Mouse (Mus musculus): ENCODE results near the gene Metap1d. TPM values are rescaled to one million over a fixed set of nuclear protein-coding genes. Genes with fewer than 3 reads are reported as not detected.

Gene Metap1d
- polyA plus RNA-seq, 1 experiment = 1.4 TPM

- peaks cover 23% of the 10 kb centered on the region; the same call in 1 of the 2 replicates for H3K9me3 ChIP-seq (ENCODE audit: control insufficient read depth, low read length)
- TF ChIP-seq GATA1 (IDR thresholded peaks at IDR 0.05; ENCODE audit: low read length) (no peak), TAL1 (IDR thresholded peaks at IDR 0.05; ENCODE audit: low read length) (no peak)
- no peaks in the 10 kb centered on the region for H3K36me3 ChIP-seq (ENCODE audit: control insufficient read depth)
- H3K4me3 ChIP-seq (replicated peaks) = peak within 1 kb of the TSS; percentile 57
- H3K27me3 ChIP-seq (ENCODE audit: control insufficient read depth) = peaks cover 99% of the 10 kb centered on the region
- H3K4me1 ChIP-seq (ENCODE audit: control insufficient read depth) = peaks cover 24% of the 10 kb centered on the region
These were observed 75.1 kb downstream of the Metap1d start, which contains the start of gene Dlx1 for GRCm38 (mm10) chr2:71528014-71528713. Gene Dlx1, plus strand, starts transcription at chr2:71528113.

DNA sequence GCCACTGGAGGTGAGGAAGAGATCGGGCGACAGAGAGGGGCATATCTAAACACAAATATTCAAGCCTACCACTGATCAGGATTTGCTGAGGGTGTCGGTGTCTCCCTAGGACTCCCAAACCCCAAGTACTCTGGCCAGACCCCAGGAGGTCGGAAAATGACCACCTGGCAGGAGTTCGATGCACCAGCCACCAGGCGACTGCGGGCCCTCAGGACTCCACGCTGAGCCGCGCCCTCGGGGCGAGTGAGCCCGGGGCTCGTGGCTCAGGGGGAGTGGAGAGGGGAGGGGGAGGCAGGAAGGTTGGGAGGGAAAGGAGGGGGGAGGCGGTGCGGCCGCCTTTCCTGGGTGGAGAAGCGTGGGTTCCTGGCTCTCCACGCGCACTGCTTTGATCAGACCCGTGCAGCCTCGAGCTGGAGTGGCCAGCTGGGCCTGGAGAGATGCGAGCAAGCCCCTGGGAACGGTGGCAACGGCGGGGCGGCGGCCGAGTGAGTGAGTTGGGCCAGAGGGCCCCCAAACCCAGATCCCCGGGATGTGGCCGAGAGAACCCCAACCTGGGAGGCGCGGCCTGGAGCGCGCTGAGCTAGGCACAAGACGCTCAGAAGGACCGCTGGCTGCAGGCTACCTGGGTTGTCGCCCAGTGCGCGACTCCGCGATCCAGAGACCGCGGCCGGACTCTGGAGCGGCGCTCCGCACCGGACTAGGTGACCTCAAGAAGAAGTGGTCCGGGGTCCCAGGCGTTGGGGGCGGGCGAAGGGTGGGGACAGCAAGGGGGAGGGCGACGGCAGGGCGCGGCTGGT, 75.8 kb downstream of the Metap1d start:
- H3K4me1 ChIP-seq (ENCODE audit: control insufficient read depth) = peaks cover 23% of the 10 kb centered on the region
- peaks cover 99% of the 10 kb centered on the region for H3K27me3 ChIP-seq (ENCODE audit: control insufficient read depth)

DNA sequence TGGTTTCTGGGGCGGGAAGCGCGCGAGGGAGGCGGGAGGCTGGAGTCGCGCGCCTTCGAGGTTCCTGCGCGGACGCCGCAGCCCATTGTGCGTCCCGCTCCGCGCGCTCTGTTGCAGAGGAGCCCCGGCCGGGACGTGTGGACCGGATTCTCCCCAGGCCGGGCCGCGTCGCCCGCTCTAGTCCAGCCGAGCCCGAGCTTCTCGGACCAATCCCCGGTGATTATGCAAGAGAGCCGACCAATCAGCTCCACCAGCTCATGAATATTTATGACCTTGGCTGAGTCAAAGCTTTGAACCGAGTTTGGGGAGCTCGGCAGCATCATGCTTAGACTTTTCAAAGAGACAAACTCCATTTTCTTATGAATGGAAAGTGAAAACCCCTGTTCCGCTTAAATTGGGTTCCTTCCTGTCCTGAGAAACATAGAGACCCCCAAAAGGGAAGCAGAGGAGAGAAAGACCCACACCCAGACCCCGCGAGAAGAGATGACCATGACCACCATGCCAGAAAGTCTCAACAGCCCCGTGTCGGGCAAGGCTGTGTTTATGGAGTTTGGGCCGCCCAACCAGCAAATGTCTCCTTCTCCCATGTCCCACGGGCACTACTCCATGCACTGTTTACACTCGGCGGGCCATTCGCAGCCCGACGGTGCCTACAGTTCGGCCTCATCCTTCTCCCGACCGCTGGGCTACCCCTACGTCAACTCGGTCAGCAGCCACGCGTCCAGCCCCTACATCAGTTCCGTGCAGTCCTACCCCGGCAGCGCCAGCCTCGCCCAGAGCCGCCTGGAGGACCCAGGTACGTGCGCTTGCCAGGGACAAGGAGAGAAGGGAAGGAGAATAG, 76.7 kb downstream of the Metap1d start:
- TF ChIP-seq GATA1 (IDR thresholded peaks at IDR 0.05; ENCODE audit: low read length) (no peak), TAL1 (IDR thresholded peaks at IDR 0.05; ENCODE audit: low read length) (no peak)
- no peaks in the 10 kb centered on the region for H3K36me3 ChIP-seq (ENCODE audit: control insufficient read depth)
- H3K9me3 ChIP-seq (ENCODE audit: control insufficient read depth, low read length) = peaks cover 23% of the 10 kb centered on the region; the same call in 1 of the 2 replicates
- peaks cover 23% of the 10 kb centered on the region for H3K4me1 ChIP-seq (ENCODE audit: control insufficient read depth)
- H3K27me3 ChIP-seq (ENCODE audit: control insufficient read depth) = peaks cover 100% of the 10 kb centered on the region
- H3K4me3 ChIP-seq (replicated peaks) = peak overlapping the region; percentile 57

More for the DNA sequence above, 75.8 kb downstream of the Metap1d start:
- peaks cover 23% of the 10 kb centered on the region; the same call in 1 of the 2 replicates for H3K9me3 ChIP-seq (ENCODE audit: control insufficient read depth, low read length)
- no peak for TF ChIP-seq GATA1 (IDR thresholded peaks at IDR 0.05; ENCODE audit: low read length)
- TF ChIP-seq TAL1 (IDR thresholded peaks at IDR 0.05; ENCODE audit: low read length) = no peak
- H3K4me3 ChIP-seq (replicated peaks) = peak overlapping the region; percentile 57
- H3K36me3 ChIP-seq (ENCODE audit: control insufficient read depth) = no peaks in the 10 kb centered on the region

DNA sequence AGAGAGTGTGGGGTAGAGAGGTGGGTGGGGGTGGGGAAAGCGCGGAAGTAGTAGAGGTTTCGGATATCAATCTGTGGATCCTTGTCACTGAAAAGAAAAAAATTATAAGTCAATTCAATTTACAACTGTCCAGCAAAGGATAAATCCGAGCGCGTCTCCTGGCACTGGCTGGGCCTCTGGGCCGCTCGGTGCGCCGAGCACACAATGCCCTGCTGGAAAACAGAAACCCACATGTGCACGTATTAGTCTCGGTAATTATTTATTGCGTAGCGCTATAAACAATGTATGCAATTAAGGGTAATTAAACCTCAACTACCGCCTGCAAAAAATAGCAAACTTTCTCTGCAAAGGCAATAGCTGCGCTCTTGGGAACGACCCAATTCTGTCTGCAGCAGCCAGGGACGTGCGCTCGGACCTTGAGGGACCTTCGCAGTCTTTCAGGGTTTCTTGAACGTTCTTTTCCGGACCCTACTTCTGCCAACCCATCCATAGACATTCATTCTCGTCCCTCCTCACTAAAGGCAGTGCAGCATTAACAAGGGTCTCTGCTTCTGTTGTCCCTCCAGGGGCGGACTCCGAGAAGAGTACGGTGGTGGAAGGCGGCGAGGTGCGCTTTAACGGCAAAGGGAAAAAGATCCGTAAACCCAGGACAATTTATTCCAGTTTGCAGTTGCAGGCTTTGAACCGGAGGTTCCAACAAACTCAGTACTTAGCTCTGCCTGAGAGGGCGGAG, 77.5 kb downstream of the Metap1d start:
- H3K4me3 ChIP-seq (replicated peaks) = no peak overlapping the region
- peaks cover 100% of the 10 kb centered on the region for H3K27me3 ChIP-seq (ENCODE audit: control insufficient read depth)
- peaks cover 23% of the 10 kb centered on the region; the same call in 1 of the 2 replicates for H3K9me3 ChIP-seq (ENCODE audit: control insufficient read depth, low read length)
- peaks cover 23% of the 10 kb centered on the region for H3K4me1 ChIP-seq (ENCODE audit: control insufficient read depth)
- no peaks in the 10 kb centered on the region for H3K36me3 ChIP-seq (ENCODE audit: control insufficient read depth)
- no peak for TF ChIP-seq TAL1 (IDR thresholded peaks at IDR 0.05; ENCODE audit: low read length)
- no peak for TF ChIP-seq GATA1 (IDR thresholded peaks at IDR 0.05; ENCODE audit: low read length)

DNA sequence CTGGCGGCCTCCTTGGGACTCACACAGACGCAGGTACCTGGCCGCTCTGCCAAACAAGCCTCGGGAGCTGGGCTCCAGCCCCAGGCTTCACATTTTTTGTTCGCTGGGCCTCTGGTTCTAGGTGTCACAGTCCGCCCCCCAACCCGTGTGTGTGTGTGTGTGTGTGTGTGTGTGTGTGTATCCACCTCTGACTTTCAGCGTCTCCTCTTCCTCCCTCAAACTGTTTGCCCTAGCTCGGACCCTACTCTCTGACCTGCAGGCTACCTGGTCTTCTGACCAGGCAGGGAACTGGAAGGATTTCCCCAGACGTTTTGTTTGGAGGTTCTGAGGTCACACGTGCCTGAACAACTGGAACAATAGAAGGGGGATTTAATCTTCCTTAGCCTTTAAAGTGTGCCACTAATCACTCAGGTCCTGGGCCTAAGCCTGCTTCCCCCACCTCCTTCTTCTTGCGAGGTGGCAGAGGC, 78.1 kb downstream of the Metap1d start:
- TF ChIP-seq TAL1 (IDR thresholded peaks at IDR 0.05; ENCODE audit: low read length) (no peak), GATA1 (IDR thresholded peaks at IDR 0.05; ENCODE audit: low read length) (no peak)
- Histone ChIP-seq H3K9me3 (ENCODE audit: control insufficient read depth, low read length) (peaks cover 23% of the 10 kb centered on the region; the same call in 1 of the 2 replicates), H3K4me1 (ENCODE audit: control insufficient read depth) (peaks cover 23% of the 10 kb centered on the region), H3K4me3 (replicated peaks) (no peak overlapping the region), H3K27me3 (ENCODE audit: control insufficient read depth) (peaks cover 100% of the 10 kb centered on the region), H3K36me3 (ENCODE audit: control insufficient read depth) (no peaks in the 10 kb centered on the region)

- H3K4me3 ChIP-seq (replicated peaks) = no peak overlapping the region
- TF ChIP-seq GATA1 (IDR thresholded peaks at IDR 0.05; ENCODE audit: low read length) (no peak), TAL1 (IDR thresholded peaks at IDR 0.05; ENCODE audit: low read length) (no peak)
These were observed 79.2 kb downstream of the Metap1d start for GRCm38 (mm10) chr2:71531990-71532970.

DNA sequence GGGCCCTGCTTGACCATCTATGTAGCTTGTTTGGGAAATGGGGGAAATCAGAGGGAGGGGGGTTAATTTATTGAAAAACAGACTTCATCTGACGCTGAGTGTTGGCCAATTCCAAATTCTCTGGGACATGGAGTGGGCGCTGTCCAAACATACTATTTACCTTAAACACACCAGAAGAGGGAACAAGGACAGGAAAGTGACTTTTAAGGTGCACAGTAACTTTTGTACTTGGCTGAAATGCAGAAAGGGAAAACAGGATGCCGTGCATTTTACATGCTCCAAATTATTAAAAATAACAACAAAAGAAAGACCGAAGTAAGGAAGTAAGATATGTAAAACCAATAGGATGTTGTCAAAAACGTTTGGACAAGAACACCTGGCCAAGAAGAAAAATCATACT, 80.0 kb downstream of the Metap1d start:
- Histone ChIP-seq H3K4me1 (ENCODE audit: control insufficient read depth) (peaks cover 18% of the 10 kb centered on the region), H3K9me3 (ENCODE audit: control insufficient read depth, low read length) (peaks cover 23% of the 10 kb centered on the region; the same call in 1 of the 2 replicates), H3K27me3 (ENCODE audit: control insufficient read depth) (peaks cover 100% of the 10 kb centered on the region), H3K4me3 (replicated peaks) (no peak overlapping the region), H3K36me3 (ENCODE audit: control insufficient read depth) (no peaks in the 10 kb centered on the region)
- no peak for TF ChIP-seq GATA1 (IDR thresholded peaks at IDR 0.05; ENCODE audit: low read length)

More at GRCm38 (mm10) chr2:71531990-71532970, 79.2 kb downstream of the Metap1d start:
- Histone ChIP-seq H3K27me3 (ENCODE audit: control insufficient read depth) (peaks cover 100% of the 10 kb centered on the region), H3K36me3 (ENCODE audit: control insufficient read depth) (no peaks in the 10 kb centered on the region), H3K9me3 (ENCODE audit: control insufficient read depth, low read length) (peaks cover 23% of the 10 kb centered on the region; the same call in 1 of the 2 replicates), H3K4me1 (ENCODE audit: control insufficient read depth) (peaks cover 20% of the 10 kb centered on the region)
